In the genomic region with DNA sequence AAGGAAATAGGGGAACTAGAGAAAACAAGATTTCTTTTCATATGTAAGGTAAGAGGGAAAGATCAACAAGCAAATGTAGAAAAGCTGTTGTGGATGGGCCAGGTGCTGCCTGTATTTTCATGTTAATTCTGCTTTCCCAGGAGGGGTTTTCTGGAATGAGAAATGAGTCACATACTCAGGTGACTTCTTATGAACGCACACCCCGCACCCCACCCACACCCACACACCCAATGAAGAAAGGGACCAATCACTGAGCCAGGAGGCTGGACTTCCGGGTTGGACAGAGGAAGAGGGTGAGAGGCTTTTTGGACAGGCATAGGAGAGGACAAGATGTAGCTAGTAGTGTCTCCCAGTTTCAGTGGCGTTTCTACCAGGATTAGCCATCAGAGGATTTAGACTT, we compare ENCODE assay signal across 21 mouse cellular contexts.
"Had no signal": no experiment of that assay in that cellular context is flagged by ENCODE, and none has a peak within 500 bp of the region (broad histone marks: within the 10 kb centered on the region; RNA-seq: fewer than 3 reads in every experiment).

No protein-coding gene starts in this region.

- H3K9ac ChIP-seq: limb, embryonic 13.5 days; liver, embryonic 12.5 days; liver, embryonic 15.5 days; lung, embryonic 15.5 days had no signal

- H3K27ac ChIP-seq: kidney, postnatal 0 days; layer of hippocampus, adult 2 months; limb, embryonic 10.5 days; limb, embryonic 13.5 days; liver, embryonic 12.5 days; liver, embryonic 15.5 days; lung, embryonic 15.5 days; midbrain, embryonic 10.5 days; stomach, postnatal 0 days had no signal

- DNase-seq: kidney, postnatal 25 days; layer of hippocampus, adult 9-11 months; liver; lung, postnatal 10 days; lung, postnatal 36 days; midbrain, embryonic 14.5 days; right cerebral cortex, adult 18-20 months; right cerebral cortex, postnatal 14 days; right cerebral cortex, postnatal 4 days; thymus, adult 2 months; thymus, postnatal 14 days had no signal

- H3K4me2 ChIP-seq: limb, embryonic 13.5 days; liver, embryonic 12.5 days; liver, embryonic 15.5 days; lung, embryonic 15.5 days had no signal

- H3K27me3 ChIP-seq: limb, embryonic 13.5 days; liver, embryonic 12.5 days; liver, embryonic 15.5 days; lung, embryonic 15.5 days; megakaryocyte, embryonic 14.5 days had no signal

- H3K4me3 ChIP-seq: layer of hippocampus, adult 2 months; limb, embryonic 10.5 days; limb, embryonic 13.5 days; liver, embryonic 12.5 days; liver, embryonic 15.5 days; lung, embryonic 15.5 days; megakaryocyte, embryonic 14.5 days; midbrain, embryonic 10.5 days had no signal

- ATAC-seq: liver, embryonic 12.5 days had no signal

- H3K4me1 ChIP-seq: limb, embryonic 10.5 days; limb, embryonic 13.5 days; liver, embryonic 12.5 days; liver, embryonic 15.5 days; lung, embryonic 15.5 days; megakaryocyte, embryonic 14.5 days; midbrain, embryonic 10.5 days had no signal

- H3K36me3 ChIP-seq: limb, embryonic 10.5 days; limb, embryonic 13.5 days; liver, embryonic 12.5 days; liver, embryonic 15.5 days; lung, embryonic 15.5 days; midbrain, embryonic 10.5 days had no signal

- H3K9me3 ChIP-seq: limb, embryonic 10.5 days; limb, embryonic 13.5 days; liver, embryonic 12.5 days; liver, embryonic 15.5 days; lung, embryonic 15.5 days; megakaryocyte, embryonic 14.5 days; midbrain, embryonic 10.5 days had no signal
